Mouse (Mus musculus): Measurements from ENCODE around the gene H2-M10.2.

The H2-M10.2 gene

GRCm38 (mm10) chr17:36252250-36252876 lies 33.9 kb downstream of the H2-M10.2 start:
- no peak for DNase-seq (ENCODE audit: low read depth, low spot score)

- DNase-seq (ENCODE audit: low read depth, low spot score) = no peak
Measured at GRCm38 (mm10) chr17:36248886-36249285, 37.4 kb downstream of the H2-M10.2 start.

GRCm38 (mm10) chr17:36245741-36246140 lies 40.5 kb downstream of the H2-M10.2 start:
- peak; percentile 71 for DNase-seq (ENCODE audit: low read depth, low spot score)

- DNase-seq (ENCODE audit: low read depth, low spot score) = no peak
Measured at GRCm38 (mm10) chr17:36244031-36244430, 42.3 kb downstream of the H2-M10.2 start.

GRCm38 (mm10) chr17:36240637-36241213 lies 45.6 kb downstream of the H2-M10.2 start:
- DNase-seq (ENCODE audit: low read depth, low spot score) = no peak

- DNase-seq (ENCODE audit: low read depth, low spot score) = no peak
Measured at GRCm38 (mm10) chr17:36237321-36237921, 48.9 kb downstream of the H2-M10.2 start.

- peak; percentile 55 for DNase-seq (ENCODE audit: low read depth, low spot score)
Measured at GRCm38 (mm10) chr17:36235300-36235699, 51.0 kb downstream of the H2-M10.2 start.
